Mouse (Mus musculus) layer of hippocampus, adult 9-11 months (tissue): ENCODE measurements around the gene AI661453.

Source experiments
- DNase-seq: peaks from one replicate; pipeline ENCODE4 v3.0.0; 2022

The AI661453 gene

DNA sequence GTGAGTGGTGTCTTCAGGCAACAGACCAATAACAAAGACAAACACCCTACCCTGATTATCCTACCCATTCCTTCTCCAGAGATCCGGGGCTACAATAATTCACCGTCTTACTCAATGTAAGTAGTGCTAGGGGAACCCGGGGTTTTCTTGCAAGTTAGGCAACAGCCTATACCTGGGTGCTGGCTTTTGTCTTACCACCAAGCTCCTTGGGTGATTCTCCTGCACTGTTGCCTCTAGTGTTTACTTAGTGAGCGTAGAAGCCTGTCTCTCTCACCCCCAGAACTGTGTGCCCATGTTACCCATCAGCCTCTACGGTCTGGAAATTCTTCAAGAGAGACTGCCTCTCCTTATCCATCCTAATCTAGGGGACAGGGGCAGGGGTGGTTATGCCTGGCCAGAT, 67.8 kb downstream of the AI661453 start:
- DNase-seq = no peak

GRCm38 (mm10) chr17:47504941-47505346, 68.5 kb downstream of the AI661453 start, which contains the start of gene Ccnd3:
Ccnd3 (plus strand) TSS chr17:47505051.
- DNase-seq = peak; percentile 84

DNA sequence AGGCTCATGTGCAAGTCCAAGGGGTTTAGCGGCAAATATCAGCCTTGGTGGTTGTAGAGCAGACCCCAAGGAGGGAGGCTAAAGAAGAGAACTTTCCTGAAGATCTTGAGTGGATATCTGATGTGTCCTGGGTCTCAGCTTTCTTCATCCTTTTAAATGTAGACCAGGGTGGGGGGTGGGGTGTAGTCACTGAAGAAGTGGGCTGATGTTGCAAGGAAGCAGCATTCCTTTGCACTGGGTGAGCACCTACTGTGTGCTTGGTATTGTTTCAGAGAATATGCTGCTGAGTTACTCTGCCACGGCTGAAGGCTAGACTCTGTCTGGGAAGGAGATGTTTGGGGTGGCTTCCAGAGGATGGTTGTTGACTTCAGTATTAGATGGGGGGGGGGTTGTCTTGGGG, 69.2 kb downstream of the AI661453 start:
- no peak for DNase-seq

- no peak for DNase-seq
Observed at GRCm38 (mm10) chr17:47506042-47506441, 69.6 kb downstream of the AI661453 start.

GRCm38 (mm10) chr17:47506697-47507096, 70.3 kb downstream of the AI661453 start:
- DNase-seq = no peak

- DNase-seq = no peak
Observed at GRCm38 (mm10) chr17:47507523-47507922, 71.1 kb downstream of the AI661453 start.

GRCm38 (mm10) chr17:47508012-47508608, 71.7 kb downstream of the AI661453 start:
- peak; percentile 96 for DNase-seq

DNA sequence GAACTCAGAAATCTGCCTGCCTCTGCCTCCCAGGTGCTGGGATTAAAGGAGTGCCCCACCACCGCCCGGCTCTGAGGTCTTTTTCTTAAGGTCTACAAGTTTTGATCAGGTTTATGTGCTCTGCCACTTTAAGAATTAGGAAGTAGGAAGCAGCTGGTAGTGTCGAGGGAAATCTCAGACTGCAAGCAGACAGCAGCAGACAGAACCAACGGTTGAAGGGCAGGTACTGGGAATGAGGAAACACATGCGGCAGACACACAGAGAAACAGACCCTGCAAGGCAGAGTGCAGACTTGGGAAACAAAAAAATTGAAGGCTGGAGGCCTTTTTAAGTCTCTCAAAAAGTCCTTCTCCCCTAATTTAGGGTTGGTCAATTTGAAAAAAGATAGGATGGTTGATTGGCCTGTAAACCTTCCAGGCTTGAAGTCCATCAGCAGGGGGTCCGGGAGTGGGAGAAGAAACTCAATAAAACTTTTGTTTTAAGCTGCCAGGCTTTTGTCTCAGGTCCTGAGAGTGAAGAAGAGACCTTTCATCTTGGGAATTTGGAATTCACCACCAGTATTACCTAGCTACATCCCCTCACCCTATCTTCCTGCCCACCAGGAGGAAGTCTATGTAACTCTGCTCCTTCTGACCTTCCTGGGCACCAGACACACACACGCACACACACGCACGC, 72.8 kb downstream of the AI661453 start:
- DNase-seq = no peak

DNA sequence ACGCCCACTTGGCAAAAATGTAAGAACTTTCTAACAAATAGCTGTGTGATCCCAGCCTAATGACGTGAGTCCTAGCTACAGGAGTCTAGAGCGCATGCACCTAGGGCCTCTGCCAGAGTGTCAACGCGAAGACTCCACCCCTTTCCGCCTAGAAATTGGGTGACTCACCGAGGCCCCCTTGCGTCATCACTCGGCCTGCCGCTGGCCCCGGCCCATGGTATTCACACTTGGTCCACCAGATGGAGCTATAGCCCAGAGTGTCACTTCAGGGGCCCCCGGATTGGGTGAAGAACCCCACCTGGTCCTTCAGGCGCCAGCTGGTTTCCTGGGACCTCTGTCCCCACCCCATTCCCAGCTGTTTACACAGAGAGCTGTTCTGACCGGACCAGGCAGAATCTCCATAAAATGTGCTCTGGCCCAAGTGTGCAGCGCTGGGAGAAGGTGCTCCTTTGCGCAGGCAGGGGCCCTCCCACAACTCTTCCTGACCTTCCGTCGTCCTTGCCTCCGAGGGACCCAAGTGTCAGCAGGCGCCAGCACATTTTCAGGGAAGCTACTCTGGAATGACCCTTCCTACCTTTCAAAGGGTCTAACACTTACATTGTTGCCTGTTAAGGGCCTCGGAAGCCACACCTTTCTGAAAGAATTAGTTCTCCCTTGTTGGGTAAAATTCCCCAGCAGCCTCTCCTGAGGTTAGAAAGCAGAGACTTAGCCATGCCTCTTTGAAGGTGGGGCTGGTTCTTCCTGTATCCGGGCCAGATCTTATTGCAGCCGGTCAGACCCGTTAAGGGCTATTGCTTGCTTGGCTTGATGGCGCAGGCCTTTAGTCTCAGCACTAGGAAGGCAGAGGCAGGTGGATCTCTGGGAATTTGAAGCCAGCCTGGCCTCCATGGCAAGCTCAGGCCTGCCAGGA, 75.0 kb downstream of the AI661453 start:
- DNase-seq = peak; percentile 97

GRCm38 (mm10) chr17:47512956-47513775, 76.8 kb downstream of the AI661453 start:
- DNase-seq = no peak

GRCm38 (mm10) chr17:47515180-47515844, 78.9 kb downstream of the AI661453 start:
- no peak for DNase-seq

- no peak for DNase-seq
Observed at GRCm38 (mm10) chr17:47516232-47516631, 79.8 kb downstream of the AI661453 start.

DNA sequence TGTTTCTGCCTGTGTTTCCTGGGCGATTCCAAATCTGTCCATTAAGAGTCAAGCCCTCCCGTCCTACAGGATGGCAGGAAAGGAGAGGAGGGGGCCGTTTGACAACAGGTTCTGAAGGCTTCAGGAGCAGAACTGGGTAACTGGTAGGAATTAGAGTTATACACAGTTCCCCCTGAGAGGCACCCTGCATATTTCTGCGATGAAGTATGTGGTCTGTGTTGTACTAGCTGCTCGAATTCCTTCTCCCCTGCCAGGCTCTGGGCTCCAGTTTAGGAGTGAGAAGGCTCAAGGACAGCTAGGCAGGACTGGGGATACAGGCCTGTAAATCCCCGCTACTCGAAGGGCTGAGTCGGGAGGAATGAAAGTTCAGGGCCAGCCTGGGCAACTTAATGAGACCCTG, 81.8 kb downstream of the AI661453 start:
- DNase-seq = no peak
